Mouse (Mus musculus): Measurements from ENCODE around the gene Mybph.

Mybph gene

DNA sequence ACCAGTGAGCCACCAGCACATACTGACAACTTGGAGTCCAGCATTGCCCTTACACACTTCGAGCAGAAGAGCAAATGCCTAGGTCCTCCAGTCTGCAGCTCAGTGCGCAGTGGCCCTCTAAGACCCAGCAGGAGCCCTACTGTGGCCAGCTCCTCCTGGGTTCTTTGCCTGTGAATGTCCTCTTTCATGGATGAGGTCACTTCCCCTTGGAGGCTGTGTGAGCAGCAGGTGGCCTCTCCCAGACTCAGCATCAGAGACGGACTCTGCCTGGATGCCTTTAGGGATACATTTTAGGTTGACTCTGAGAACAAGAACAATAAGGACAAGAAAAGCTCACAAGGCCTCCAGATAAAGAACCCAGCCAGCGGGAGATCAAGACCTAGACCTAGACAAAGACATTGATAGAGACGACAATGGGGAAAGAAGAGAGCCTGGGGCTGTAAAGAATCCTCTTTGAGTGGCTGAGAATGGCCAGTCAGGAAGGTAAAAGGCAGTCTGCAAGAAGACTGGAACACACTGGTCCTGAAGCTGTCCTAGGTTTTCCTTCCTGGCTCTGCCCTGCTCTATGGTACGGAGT is 17.0 kb downstream of the Mybph start:
- in situ Hi-C loops (cut with MboI, MseI) = loop anchor here (10.0 kb wide), 1 partner anchor 1045 kb away; the partner anchor contains the start of gene Elf3

DNA sequence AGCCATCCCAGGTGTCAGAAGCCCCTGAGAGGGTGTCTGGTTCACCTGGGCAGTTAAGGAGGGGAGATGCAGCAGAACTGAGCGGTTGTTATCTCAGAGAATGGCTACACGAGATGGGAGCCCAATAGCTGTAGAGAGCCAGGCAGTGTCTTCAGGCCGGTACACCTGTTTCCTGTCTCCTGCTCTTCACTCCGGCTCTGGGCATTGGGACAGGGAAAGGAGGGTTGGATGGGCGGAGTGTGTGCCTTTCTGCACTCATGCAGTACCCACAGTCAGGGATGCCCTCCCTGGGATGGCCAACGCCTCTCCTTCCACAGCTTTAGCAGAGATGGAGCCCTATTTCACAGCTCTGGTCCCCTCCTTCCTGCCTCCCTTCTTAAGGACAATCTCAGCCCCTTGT is 17.8 kb downstream of the Mybph start:
- in situ Hi-C loops (cut with MboI, MseI) = loop anchor here (10.0 kb wide), 1 partner anchor 1044 kb away; the partner anchor contains the start of gene Elf3

DNA sequence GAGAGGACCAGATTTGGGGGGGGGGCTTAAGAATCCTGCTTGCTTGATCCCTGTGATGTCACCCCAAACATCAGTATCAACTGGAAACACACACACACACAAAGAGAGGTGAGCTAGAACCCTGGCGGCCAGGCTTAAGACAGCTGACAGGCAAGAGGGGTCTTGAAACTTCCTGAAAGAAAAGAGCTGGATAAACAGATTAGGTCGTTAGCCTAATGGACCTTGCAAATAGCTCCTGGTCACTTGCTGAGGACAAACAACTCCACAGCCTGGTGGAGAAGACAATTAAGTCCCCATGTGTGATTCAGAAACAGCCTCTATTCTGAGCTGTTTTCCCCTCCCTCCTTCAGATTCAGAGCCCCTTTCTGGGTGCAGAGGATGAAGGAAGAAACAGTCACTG is 18.4 kb downstream of the Mybph start:
- in situ Hi-C loops (cut with MboI, MseI) = loop anchor here (10.0 kb wide), 1 partner anchor 1043 kb away; the partner anchor contains the start of gene Elf3

DNA sequence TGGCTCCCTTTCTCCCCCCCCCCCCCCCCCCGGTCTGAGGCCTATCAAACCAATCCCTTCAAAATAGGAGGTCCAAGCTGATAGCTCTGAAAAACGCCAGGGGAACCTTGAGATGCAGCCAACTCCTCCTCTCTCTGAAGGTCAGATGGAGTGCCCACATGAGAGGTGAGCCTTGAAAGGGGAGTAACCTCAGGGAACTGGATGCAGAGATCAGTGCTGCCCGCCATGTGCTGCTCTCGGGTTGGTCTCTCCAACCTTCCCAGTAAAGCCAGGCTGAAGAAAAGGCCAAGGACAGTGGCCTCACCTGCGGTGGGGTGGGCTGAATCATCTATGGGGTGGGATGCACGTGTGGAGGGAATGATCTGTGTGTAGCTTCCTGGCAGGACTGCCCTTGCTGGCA is 19.1 kb downstream of the Mybph start:
- in situ Hi-C loops (cut with MboI, MseI) = loop anchor here (10.0 kb wide), 1 partner anchor 1042 kb away; the partner anchor contains the start of gene Elf3

DNA sequence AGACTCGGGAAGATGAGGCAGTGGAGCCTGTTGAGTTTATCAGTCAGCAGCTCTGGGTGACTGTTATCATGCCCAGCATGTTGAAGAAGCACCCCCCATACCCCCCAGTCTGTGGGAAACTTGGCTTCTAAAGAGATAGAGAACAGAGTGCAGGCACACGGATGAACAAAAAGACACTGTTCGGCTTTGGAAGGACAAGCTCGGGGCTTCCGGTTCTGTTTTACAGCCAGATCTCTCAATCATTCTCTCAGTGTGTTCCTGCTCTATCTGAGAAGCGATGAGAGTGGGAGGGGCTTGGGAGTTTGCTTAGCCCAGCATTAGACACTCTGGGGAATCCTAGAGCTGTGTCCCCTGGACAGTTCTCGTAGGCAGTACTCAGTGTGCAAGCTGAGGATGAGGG is 20.2 kb downstream of the Mybph start:
- in situ Hi-C loops (cut with MboI, MseI) = loop anchor here (10.0 kb wide), 1 partner anchor 1041 kb away; the partner anchor contains the start of gene Elf3

DNA sequence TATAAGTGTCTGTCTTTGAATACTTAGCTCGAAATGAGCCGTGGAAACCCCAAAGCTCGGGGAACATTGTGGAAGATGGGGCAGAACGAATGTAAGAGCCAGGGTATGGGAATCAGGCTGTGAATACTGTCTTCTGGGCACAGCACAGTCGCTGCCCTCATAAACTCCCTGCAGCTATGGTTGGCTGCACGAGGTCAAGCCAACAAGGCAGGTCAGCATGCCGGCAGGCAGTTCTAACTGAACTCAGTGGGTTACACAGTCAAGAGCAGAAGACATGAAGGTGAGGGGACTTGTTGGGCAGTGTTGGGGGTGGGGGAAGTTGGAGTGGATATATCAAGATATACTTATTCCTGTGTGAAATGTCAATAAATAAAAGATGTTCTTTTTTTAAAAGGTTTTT is 21.8 kb downstream of the Mybph start:
- in situ Hi-C loops (cut with MboI, MseI) = loop anchor here (10.0 kb wide), 1 partner anchor 1040 kb away; the partner anchor contains the start of gene Elf3

DNA sequence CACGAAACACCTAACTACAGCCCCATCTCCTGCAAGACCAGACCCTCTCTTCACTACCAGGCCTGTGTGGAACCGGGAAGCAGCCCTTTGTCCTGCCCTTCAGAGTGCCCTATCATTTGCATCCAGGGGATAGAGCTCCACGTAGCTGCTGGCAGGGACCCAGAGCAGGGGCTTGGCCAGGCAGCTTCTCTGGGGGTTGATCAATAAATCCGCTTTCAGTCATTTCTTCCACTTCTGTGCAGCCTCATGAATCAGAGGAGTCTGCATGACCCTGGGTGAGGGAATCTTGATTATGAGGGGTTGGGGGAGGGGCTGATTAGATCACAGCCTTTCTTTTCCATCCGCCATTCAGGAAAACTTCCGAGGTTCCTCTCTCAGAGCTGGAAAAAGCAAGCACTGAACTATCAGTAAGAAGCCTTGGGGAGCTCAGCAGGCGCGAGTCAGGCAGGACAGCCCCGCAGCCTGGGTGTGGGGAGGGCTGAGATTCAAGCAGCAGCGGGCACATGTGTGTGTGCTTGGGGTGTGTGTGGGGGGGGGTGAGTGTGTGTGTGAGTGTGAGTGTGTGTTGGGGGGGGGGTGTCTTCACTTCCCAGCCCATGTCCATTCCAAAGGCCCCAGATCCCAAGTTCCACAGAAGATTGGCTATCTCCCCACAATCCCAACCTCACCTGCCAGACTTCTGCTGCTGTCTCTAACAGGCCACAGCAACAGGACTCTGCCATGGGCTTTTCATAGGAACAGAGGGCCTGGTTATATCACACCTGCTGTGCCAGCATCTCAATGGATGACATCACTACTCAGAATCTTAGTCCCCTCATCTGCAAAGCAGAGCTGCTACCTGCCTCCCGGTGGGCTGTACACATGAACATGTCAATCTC is 22.7 kb downstream of the Mybph start:
- in situ Hi-C loops (cut with MboI, MseI) = loop anchor here (10.0 kb wide), 1 partner anchor 1039 kb away; the partner anchor contains the start of gene Elf3

DNA sequence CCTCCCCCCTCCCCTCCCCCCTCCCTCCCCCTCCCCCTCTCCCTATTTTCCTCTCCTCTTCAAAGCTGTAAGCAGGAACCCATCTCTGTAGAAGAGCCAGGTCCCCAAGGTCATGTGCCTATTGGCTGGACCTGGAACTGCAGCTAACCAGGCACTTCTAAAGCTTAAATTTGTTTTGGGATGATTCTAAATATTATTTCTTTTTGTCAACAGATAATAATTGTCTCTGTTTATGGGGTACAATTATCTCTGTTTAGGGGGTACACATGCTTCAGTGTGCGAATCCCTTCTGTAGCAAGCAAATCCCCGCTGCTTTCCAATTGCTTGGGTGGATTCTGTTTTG is 23.4 kb downstream of the Mybph start:
- in situ Hi-C loops (cut with MboI, MseI) = loop anchor here (10.0 kb wide), 1 partner anchor 1038 kb away; the partner anchor contains the start of gene Elf3

DNA sequence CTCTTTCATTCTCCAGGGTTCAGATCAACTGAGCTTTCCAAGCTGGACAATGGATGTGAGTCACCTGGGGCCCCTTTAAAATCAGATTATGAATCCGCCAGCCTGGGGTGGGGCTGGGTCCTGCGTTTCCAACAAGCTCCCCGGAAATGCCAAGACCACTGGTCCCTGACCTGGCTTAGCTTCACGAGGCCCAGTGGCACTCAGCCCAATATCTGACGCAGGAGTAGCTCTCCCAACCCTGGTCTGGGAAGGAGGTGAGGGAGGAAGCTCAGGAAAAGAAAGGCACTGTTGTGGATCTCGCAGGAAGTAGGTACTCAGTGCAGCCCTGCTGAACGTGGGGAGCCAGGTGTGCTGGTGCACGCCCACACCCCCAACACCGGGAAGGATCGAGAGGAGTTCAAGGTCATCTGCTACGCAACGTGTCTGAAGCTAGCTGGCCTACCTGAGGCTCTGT is 23.8 kb downstream of the Mybph start:
- in situ Hi-C loops (cut with MboI, MseI) = loop anchor here (10.0 kb wide), 1 partner anchor 1038 kb away; the partner anchor contains the start of gene Elf3

DNA sequence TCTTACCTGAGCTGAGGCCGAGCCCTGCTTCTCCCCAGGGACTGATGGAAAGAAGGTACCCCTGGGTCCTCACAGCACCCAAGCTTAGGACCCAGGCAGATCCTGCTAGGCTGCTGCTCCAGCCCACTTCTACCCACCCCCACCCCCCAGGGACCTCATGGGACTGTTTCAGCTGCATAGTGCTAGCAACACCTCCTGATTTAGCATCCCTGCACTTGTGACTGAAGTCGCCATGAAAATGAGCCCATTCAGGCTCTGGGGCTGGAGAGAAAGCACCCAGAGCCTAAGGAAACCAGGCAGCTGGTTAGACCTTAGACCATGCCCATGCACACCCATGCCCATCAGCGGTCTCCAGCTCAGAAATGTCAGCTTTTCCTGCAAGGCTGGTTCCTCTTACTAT is 24.7 kb downstream of the Mybph start:
- in situ Hi-C loops (cut with MboI, MseI) = loop anchor here (10.0 kb wide), 1 partner anchor 1037 kb away; the partner anchor contains the start of gene Elf3

DNA sequence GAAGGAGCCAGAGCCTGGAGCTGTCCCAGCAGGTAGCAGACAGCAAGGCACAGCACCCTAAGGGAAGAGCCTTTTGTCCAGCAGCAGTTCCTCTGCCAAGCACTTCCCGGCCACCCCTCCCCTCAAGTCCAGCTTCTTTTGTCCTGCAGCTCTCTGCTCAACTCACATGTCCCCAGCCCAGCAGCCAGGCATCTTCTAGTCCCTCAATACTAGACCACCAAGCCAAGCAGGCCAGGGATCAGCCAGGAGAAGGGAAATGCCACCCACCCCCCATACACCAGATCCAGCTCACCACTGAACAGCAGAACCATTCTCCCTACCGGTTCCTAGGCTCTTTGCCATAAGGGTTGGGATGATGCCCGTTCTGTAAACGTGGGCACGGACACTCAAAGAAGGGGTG is 26.4 kb downstream of the Mybph start:
- in situ Hi-C loops (cut with MboI, MseI) = loop anchor here (10.0 kb wide), 1 partner anchor 1035 kb away; the partner anchor contains the start of gene Elf3

DNA sequence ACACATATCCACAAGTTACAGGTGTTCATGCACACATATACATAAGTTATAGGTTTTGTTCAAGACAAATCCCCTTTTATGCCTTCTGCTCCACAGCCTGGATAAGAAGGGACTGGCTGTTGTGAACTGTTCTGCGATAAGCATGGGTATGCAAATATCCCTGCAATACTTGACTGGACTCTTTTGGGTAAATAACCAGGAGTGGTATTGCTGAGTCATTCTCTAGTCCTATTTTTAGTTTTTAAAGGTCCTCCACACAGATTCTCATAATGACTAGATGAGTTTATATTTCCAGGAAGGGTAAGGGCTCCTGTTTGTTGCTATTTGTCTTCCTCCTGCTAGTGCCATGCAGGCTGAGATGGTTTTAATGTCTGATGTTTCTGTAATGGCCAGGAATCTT is 27.9 kb downstream of the Mybph start:
- in situ Hi-C loops (cut with MboI, MseI) = no loop called here

DNA sequence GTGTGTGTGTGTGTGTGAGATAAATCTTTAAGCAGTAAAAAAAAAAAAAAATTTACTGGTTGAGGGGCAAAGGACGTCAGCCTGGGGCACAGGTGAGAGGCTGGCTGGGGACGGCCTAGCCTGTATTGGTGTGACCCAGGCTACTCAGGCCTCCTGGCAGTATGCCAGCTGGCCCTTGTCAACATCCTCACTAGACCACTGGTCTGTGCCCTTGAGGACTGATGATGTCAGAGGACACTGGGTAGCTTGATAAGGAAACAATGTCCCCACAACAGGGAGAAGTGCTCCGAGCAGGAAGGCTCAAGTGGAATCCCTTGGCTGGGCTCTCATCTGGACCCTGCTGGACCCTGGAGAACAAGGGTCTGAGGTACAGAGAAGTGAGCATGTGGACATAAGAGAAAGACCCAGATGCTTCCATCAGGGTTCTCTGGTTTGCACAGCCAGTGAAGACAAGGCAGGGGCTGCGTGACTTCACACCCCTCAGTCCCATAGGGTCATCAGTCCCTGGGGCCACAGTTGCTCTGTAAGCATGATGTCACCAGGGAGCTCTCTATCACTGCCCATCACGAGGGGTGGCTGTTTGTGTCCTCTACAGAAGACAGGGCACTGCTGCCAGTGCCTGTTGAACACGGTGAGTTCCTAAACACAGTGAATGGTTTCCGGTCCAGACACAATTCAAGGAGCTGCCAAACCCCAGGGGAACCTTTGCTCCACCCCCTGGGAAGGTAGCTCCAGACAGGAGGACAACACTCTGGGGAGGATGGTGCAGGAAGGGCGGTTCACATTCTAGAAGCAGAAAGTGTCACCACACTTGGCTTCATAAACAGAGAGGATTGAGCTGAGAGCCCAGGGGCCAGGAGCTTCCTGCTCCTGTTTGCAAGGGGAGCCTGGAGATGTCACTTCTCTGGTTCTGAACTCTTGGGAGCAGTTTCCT is 29.1 kb downstream of the Mybph start:
- in situ Hi-C loops (cut with MboI, MseI) = no loop called here

DNA sequence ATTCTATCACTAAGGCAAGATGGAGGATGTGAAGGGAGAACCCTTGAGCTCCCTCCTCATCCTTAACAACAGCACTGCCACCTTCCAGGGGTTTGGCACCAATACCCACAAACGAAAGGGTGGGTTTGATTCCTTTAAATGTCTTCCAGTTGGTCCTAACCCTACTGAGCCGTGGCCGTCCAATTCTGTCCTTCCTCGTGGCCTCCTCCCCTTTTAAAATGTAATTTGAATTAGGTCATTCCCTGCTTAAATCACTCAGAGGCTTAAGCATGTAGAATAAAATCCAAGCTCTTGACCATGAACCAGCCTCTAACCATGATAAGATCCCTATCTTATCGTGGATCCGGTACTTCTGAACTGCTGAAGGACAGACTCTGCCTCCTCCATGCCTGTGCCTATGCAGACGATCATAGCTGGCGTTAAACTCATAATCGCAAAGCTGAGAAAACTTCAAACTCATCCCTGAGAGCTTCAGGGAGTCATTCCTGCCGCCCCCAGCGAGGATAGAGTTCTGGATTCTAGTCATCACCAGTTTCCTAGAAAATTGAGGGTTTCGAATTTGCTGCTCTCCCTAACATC is 31.5 kb downstream of the Mybph start:
- in situ Hi-C loops (cut with MboI, MseI) = no loop called here

DNA sequence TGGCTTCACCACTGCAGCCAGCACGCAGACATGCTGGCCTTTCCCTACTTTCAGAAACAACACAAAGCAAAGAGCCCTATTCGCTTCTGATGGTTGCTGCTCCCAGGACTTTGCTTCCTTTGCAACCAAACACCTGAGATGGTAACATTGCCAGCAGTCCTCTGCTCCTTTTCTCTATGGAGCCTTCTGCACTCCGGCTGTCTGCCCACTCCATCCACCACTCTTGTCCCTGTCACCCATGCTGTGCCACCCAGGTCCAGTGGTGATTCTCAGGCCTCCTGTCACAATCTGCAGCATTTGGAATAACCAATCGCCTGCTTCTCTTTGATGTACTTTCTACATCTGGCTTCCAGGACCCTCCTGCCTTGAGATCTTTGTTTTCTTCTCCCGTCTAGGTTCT is 32.1 kb downstream of the Mybph start:
- in situ Hi-C loops (cut with MboI, MseI) = no loop called here

DNA sequence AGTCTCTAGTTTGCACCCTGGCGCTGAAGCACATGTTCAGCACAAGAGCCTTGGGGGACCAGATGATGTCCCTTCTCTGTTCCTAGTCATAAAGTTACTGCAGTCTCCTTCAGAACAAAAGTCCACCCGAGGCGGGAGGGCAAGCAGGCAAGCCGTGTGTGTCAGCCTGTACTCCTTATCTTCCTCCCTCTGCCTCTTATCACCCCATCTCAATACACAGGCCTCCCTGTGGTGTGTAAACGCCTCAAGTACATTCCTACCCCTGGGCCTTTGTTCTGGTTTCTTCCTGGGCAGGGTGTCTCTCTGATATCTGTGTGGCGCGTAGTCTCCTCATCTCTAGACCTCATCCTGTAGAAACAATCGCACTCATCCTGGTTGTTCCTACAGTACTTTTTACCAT is 33.5 kb downstream of the Mybph start:
- in situ Hi-C loops (cut with MboI, MseI) = no loop called here

DNA sequence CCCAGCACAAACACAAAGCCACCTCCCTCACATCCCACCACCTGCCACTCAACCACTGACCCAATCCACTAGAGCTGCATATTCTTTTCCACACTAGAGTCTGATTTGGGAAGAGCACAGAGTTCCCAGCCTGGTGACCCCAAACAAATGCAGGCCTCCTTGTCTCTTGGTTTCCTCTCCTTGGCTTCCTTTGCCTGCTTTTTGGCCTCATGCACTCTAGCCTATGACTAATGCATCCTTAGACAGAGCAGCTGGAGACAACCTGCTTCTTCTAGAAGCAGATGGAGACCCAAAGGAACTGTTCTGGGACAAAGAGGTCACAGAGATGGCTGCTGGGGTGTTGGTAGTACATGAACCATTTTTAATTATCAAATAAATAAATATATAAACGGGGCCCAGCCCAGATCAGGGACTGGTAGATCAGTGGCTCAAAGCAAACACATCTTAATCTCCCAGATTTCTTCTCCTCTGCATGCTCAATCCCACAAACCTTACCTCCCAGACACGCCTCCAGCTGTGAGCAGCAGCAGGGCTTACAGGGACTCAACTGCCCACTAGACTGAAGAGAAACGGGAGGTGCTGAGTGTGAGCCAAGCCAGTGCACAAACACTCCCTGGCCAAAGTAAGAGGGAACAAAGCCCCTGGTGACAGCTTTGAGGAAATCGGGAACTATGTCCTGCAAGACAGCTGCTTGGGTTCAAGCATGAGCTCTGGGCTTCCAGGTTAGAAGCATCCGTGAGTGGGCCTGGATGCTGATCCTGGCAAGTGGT is 36.7 kb downstream of the Mybph start:
- in situ Hi-C loops (cut with MboI, MseI) = no loop called here

DNA sequence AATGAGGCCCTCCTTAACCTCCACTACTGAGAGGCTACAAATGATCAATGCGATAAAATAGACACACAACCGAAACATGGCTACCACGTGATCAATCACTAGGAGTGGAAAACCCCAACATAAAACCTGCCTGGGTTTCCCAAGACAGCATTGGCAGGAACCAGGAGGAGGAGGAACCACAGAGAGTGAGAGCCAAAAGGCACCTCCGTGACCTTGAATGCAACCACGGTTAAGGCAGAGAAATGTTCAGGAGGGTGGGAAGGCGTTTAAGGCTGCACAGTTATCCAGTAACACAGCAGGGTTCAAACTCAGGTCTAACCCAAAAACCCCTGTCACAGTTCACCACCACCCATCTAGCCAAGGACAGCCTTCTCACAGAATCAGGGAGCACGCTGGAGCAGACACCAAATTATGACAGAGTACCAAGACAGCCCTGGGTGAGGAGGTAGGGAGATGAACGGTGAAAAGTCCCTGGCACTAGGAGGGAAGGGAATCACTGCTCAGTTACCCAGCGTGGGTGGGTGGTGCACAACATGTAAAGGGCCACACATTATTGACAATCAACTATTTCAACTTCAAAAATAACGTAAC is 37.5 kb downstream of the Mybph start:
- in situ Hi-C loops (cut with MboI, MseI) = no loop called here

DNA sequence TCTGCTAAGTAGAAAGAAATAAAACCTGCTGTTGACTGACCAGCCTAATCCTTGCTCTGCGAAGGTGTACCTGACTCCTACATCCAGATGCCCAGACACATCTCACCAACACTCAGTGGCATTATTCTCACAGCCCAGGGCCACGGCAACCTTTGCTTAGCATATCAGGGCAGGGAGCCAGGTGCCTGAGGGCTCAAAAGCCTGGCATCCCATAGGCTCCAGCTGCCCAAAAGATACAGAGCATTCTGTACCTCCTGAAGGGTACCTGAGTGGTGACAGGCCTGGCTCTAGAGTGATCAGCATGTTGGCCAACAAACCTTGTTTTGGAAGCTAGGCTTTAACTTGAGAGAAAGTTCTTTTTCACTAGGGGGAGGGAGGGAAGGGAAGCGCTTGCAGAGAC is 38.0 kb downstream of the Mybph start:
- in situ Hi-C loops (cut with MboI, MseI) = no loop called here

DNA sequence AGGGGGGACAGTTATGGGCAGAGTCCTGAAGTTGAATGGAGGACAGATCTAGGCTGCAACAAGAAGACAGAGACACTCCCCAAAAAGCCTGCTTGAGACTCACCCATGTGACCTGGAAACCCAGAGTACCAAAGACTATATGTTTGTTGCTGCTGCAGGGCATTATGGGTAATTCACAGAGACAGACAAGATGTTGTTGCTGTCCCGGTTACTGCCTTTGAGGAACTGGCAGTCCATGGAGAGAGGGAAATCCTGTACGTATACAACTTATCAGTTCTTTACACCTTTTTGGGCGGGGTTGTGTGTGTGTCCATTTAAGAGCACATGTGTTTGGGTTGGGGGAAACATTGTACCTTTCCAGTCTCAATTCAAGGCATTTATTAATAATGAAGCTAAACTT is 38.4 kb downstream of the Mybph start:
- in situ Hi-C loops (cut with MboI, MseI) = no loop called here

All from regulatory T cell (primary cell).